Mouse (Mus musculus) neutrophil, adult 65 days (primary cell): ENCODE results near the gene Alk. TPM values are rescaled to one million over a fixed set of nuclear protein-coding genes. Genes with fewer than 3 reads are reported as not detected.

ENCODE experiments used
- total RNA-seq: library from RNA; stranded (reverse); gene quantifications from 2 replicates; pipeline ENCODE4 v1.2.4, GENCODE M21; 2023

Alk gene
- total RNA-seq: 0.09 TPM in 1 of 2 replicates, not detected in the other

DNA sequence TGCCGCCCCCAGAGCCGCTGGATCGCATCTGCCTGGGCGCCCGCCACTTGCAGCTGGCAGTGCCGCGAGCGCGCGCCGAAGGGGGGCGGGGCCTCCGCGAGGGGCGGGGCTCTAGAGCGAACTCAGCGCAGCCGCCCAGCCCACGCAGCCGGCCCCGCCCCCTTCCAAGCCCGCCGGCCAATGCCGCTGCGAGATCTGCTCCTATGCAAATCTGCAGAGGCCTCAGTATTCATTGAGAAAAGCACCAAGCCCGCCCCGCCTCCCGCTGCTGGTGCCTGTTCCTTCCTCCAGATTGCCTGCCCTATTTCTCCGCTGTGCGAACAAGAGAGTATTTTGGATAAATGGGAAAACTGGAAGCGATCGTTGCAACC is at the start of gene Alk:
Gene Alk (minus strand): TSS at position 18 of the 371 bp plus-strand sequence.

Other genes starting within 250 kb of the Alk start
- gene Ypel5, start 231.8 kb upstream of the Alk start, total RNA-seq: 170 and 196 TPM in 2 replicates